Mouse (Mus musculus) myocyte (in vitro differentiated cells): ENCODE measurements around the gene Cfap61.

Source experiments
- CEBPB ChIP-seq: IDR thresholded peaks from 2 replicates; pipeline ENCODE4 v1.6.1; 2011; ENCODE audit warnings: mild to moderate bottlenecking, moderate library complexity; ENCODE audit not compliant: poor library complexity, insufficient read depth, severe bottlenecking
- E2F4 ChIP-seq: IDR thresholded peaks from one replicate; pipeline ENCODE4 v1.6.1; 2011; ENCODE audit warnings: mild to moderate bottlenecking, control low read depth, moderate library complexity; ENCODE audit not compliant: insufficient read depth
- MAX ChIP-seq: IDR thresholded peaks from one replicate; pipeline ENCODE4 v1.6.1; 2011; ENCODE audit warnings: low read depth, mild to moderate bottlenecking, control low read depth
- MYOG ChIP-seq, 3 experiments: IDR thresholded peaks; one replicate each; pipeline ENCODE4 v1.6.1; 2011; ENCODE audit warnings: control low read depth in 2 of 3, low read depth in 2 of 3, mild to moderate bottlenecking in 2 of 3; ENCODE audit not compliant: insufficient read length in 2 of 3, control insufficient read depth in 1 of 3, insufficient read depth in 1 of 3
- POLR2A ChIP-seq: IDR thresholded peaks from one replicate; pipeline ENCODE4 v1.6.1; 2011; ENCODE audit warnings: low read depth, mild to moderate bottlenecking, control low read depth, moderate library complexity; ENCODE audit not compliant: insufficient read length
- SRF ChIP-seq: IDR thresholded peaks from one replicate; pipeline ENCODE4 v1.6.1; 2011; ENCODE audit warnings: low read depth; ENCODE audit not compliant: control insufficient read depth, insufficient read length
- USF1 ChIP-seq: IDR thresholded peaks from one replicate; pipeline ENCODE4 v1.6.1; 2011; ENCODE audit warnings: low read depth, mild to moderate bottlenecking, control low read depth, moderate library complexity

GRCm38 (mm10) chr2:146051334-146051733 lies 116.8 kb downstream of the Cfap61 start:
- TF ChIP-seq POLR2A, result no peak
- no peak for TF ChIP-seq MYOG (IDR thresholded peaks at IDR 0.05; ENCODE audit: control insufficient read depth in 1 of 3, insufficient read depth in 1 of 3, insufficient read length in 2 of 3, low read depth in 2 of 3)
- TF ChIP-seq SRF, result no peak
- TF ChIP-seq E2F4, result no peak
- no peak for TF ChIP-seq USF1
- no peak for TF ChIP-seq MAX
- no peak for TF ChIP-seq CEBPB
